Mouse (Mus musculus): ENCODE results near the gene Macrod1. TPM values are rescaled to one million over a fixed set of nuclear protein-coding genes. Genes with fewer than 3 reads are reported as not detected.
"Not testable (repeated sequence)": the region's sequence is repeated elsewhere in the genome, so short reads cannot be mapped to it uniquely, and the experiment has no call there.

Gene Macrod1
- total RNA-seq, 2 experiments from 2014 or later: 52.5 to 66.7 TPM

- peak; percentile 40 to 57 for DNase-seq
These were observed 1.4 kb upstream of the Macrod1 start for GRCm38 (mm10) chr19:7055173-7055572.

DNA sequence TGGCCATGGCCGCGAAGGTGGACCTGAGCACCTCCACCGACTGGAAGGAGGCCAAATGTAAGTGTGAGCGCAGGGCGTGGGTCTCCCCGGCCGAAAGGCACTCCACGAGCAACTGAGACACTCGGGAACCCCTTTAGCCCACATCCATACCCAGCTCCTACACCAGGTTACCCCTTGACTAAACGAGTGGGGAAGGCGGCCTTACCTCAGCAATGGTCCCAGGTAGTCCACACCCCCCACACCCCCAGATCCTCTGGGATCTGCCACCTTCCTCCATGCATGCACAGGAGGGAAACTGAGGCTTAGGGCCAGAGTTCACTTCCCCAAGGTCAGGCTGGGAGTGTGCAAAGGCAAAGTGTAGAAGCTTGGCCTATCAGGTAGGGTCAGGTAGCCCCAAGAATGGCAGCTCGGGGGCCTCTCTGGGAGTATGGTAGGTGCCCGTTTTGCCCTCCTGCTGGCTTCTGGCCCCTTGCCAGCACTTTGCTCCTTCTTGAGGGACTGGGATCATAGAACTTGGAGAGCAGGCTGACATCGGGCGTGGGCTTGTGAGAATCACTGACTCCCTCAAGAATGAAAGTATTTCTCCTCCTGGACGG, 614 bp downstream of the Macrod1 start:
- DNase-seq: peak; percentile 78 to 80

DNA sequence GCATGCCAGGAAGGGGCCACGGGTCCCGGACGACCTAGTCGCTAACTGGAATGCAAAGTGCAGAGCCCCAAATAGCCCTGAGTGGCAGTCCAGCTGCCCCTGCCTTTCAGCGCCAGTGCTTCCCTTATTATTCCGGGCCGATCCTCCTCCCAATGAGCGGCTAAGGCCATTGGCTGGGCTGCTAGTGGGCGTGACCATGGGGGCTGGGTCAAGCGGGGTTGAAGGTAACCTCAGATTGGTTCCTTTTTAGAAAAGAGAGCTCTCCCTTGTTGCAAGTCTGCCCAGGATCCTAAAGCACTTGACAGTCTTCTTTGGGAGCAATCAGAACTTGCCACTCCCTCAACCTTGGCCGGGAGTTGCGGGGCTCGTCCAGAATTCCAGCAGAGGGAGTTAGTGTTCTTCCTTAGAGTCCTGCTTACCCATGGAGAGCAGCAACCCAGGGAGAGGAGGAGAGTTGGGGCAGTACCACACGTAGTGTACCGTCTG, 1.2 kb downstream of the Macrod1 start:
- peak; percentile 93 to 95 for DNase-seq

DNA sequence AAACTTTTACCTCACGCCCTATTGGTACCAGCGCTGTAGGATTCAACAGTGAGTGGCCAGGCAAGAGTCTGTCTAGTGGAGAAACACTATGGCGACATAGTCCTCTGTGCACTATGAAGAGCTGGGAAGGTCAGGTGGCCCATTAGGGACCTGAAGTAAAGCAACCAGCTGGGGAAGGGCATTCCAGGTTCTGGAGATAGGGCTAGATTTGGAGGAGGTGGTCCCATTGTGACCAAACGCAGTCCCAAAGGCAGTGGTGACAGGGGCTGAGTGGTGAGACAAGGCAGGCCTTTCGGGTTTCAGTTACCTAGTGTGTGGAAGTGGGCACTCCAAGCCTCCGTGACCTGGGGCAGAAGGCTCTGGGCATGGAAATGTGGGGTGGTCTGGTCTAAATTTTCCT, 1.9 kb downstream of the Macrod1 start:
- no peak for DNase-seq

DNA sequence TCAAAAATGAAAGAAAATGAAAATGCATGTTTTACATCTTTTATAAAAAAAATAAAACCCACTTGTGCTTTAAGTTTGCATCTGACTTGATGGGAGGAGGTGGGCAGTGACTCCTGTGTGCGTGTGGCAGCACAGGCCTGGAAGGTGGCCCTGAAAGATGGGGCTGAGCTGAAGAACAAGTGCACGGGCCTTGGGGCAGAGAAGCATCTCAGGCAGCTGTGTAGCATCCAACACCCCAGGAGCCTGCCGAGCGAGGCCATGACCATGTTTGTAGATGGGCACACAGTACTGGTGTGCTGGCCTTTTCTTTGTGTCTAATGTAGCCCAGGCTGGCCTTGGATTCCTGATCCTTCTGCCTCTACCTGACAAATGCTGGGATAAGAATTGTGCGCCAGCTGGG, 5.5 kb downstream of the Macrod1 start:
- no peak for DNase-seq

- DNase-seq: no peak
These were observed 6.3 kb downstream of the Macrod1 start for GRCm38 (mm10) chr19:7062916-7063315.

GRCm38 (mm10) chr19:7064571-7064970, 8.0 kb downstream of the Macrod1 start:
- peak; percentile 88 to 91 for DNase-seq

DNA sequence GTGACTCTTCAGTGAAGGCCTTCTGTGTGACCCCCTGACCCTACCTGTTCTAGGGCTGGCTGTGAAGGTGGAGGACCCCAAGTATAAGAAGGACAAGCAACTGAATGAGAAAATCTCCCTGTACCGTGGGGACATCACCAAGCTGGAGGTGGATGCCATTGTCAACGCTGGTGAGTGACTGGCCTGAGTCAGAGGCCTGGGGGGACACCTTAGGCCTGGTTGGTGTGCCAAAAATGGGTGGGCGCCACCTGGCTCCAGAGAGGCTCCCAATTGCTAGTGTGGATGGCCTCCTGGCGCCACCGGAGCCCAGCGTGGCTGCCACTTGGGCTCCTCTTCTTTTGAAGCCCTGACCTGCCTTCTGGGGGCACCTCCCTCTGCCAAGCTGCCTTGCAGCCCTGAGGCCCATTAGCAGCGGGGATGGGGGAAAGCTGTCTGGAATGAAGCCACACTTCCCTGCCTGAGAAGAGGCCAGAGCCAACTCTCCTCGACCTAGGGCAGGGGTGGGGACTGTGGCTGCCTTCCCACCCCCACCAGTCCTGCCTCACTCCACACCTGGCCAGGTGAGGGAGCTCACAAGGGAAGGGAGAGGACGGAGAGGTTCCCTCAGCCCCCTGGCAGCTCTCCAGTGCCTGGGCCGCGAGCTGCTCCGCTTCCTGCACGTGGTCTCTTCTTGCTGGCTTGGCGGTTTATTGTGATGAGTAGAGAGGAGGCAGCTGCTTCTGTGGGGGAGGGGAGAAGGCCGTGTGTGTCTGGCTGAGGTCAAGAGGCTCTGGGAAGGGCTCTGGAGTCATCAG, 9.6 kb downstream of the Macrod1 start:
- DNase-seq: peak in 1 of 2 experiments; percentile 49

GRCm38 (mm10) chr19:7066828-7067342, 10.3 kb downstream of the Macrod1 start:
- no peak for DNase-seq

DNA sequence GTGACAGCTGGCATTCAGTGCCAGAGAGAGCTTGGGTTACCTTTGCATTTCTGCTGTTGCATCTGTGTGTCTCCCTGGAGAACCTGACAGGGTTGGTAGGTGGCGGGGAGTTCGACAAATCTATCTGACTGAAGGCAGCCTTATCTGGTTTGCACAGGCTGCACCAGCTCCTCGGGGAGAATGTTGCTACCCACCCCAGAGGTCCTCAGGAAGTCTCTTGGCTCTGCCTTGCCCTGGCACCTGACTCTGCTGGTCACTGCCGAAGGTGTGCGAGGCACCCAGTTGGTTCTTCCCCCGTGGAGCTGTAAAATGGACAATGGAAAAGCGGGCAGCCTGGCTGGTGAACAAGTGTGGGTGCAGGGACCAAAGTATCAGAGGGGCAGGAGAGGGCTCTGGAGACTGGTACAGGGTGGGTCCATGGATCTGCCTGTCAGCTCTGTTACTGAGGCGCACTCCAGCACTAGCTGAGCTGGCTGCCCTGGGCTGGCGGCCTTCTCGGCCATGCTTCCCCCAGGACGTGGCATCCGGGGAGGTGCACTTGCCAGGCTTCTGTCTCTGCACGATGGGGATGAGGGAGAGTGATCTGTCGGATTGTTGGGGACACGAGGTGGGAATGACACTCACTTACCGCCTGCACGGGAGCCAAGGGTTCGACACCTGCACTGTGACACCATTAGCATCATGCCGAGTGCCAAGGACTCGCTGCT, 10.9 kb downstream of the Macrod1 start:
- DNase-seq: no peak

DNA sequence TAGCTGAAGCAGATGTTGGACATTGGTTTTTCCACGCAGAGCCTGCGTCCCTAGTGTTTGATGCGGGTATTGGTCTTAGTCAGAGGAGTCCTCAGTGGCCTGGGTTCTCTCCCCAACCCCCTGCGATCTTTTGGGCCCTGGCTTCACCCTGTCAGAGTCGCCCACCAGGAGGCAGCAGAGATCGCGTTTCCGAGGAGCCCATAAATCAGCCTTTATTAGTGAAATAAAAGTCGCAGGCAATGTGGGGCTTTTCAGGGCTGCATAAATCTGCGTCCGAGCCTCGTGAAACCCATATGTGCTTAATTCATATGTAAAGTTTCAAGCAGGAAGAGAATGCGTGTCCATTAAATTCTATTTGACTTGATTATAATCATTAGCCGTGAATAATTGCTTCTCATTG, 11.5 kb downstream of the Macrod1 start:
- DNase-seq: peak; percentile 83 to 89

GRCm38 (mm10) chr19:7068661-7069531, 12.3 kb downstream of the Macrod1 start:
- DNase-seq: peak; percentile 47 to 57

GRCm38 (mm10) chr19:7069781-7070763, 13.5 kb downstream of the Macrod1 start:
- no peak for DNase-seq

DNA sequence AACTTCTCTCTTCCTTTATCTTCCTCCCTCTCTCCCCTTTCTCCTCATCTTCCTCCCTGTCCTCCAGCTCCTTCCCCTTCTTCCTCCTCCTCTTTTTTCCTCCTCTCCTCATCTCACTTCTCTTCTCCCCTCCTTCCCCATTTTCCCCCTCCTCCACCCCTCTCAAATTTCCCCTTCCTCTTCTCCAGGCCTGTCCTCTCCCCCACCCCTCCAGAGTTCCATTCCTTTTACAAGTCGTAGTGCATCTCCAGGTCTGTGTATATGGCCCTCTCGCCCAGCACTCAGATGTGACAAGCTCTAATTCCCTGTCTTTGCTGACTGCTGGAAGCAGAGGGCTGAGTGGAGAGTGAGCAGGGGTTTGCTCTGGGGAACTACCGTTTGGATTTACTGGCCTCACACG, 14.2 kb downstream of the Macrod1 start:
- DNase-seq: no peak

DNA sequence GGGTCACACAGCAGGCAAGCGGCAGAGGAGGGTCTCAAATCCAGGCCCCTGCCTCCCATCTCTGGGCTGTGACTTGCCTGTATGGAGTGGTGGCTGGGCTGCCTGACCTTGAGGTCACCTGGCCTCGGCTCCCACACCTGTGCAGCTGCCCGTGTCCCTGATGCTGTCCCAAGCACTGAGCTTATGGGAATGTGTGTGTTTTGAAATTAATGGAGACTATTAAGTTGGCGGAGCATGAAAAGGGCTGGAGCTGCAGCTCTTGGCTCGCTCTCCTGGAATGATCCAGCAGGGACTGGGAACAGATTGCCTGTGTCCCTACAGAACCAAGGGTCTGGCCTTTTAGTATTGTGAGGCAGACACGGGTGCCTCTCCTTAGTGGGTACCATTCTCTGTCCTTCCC, 15.6 kb downstream of the Macrod1 start:
- DNase-seq: no peak

DNA sequence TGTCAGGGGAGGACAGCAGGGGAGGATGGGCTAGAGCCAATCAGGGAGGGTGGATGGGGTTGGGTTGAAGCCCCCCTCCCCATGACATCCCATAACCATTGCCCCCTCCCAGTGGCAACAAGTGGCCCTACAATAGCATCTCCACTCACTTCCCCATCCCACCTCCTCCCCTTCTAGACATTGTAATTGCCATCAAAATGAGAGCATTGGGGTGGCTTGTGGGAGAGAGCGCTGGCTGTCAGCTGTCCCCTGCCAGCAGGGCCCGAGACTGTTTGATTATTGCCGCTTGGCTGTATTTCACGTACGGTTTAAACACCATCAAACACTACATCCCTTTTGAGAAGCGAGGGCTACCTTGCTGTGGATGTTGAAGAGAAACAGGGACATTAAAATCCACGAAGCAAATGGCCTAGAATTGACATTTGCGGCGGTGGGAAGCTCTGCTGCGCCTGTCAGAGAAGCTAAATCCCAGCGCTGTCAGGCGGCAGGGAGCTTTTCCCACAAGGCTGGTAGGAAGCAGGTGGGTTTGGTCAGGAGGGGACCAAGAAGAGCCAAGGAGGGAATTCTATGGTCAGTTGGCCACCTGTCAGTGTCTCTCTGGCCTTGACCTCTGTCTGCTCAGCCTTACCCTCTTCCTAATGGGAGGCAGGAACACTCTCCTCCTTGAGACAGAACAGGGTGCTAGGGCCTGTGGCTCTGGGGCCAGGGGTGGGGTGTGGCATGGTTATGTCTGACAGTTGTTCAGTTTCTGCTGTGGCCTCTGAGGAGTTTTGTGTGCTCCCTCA, 17.6 kb downstream of the Macrod1 start:
- no peak for DNase-seq

DNA sequence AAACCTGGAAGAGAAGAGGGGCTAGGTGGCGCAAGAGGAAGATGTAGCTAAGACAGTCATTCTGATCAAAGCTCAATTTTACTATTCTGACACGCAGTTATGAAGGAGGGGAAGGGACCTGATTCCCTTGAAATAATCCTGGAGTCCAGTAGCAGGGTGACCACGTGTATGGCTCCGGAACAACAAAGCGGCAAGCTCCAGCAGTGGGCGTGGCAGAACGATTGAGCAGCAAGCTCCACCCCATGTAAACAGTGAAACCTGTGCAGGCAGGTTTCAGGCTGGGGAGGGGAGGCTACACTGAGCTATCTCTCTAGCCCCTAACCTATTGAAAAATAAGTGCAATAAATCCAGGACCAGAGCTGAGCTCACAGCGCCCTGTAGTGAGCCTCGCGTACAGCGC, 18.7 kb downstream of the Macrod1 start:
- DNase-seq: not testable (repeated sequence)

- no peak for DNase-seq
These were observed 21.1 kb downstream of the Macrod1 start for GRCm38 (mm10) chr19:7077666-7078065.

DNA sequence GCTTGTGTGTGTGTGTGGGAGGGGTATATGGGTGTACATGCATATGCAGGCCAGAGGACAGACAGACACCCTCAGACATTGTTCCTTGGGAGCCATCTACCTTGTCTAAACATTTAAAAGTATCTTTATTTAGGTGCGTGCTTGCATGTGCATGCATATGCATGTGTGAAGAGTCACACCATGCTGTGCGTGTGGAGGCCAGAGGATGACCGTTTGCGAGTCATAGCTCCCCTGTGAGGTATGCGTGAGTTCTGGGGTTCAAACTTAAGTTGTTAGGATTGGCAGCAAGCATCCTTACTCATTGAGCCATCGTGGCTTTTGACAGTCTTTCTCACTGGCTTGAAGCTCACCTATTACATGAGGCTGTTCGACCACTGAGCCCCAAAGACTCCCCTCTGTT, 21.7 kb downstream of the Macrod1 start:
- DNase-seq: no peak
